In genomic region chr13:55414743-55415380, GRCm38 (mm10) we compare ENCODE assay signal across 8 mouse cellular contexts. TPM values are rescaled to one million over a fixed set of nuclear protein-coding genes. Genes with fewer than 3 reads are reported as not detected.
A peak's percentile ranks its signal among the peaks of the same experiment; 100 is the strongest.
DNase-seq lines count a peak whose midpoint lies in the region; ATAC-seq lines count a peak whose summit lies in the region.

Pfn3 (minus strand) TSS chr13:55415232.

- H3K4me3 ChIP-seq in midbrain, embryonic 15.5 days = peak within 1 kb of the TSS; percentile 39

- peaks cover 10% of the 10 kb centered on the region for H3K4me1 ChIP-seq in midbrain, embryonic 15.5 days

- H3K9me3 ChIP-seq in midbrain, embryonic 15.5 days = no peaks in the 10 kb centered on the region

- H3K9ac ChIP-seq in midbrain, embryonic 15.5 days = peak within 1 kb of the TSS; percentile 33

- ATAC-seq in midbrain, embryonic 15.5 days (replicated peaks) = peak; percentile 67

- peak; percentile 47 for DNase-seq in urinary bladder, postnatal 14 days (ENCODE audit: low spot score)
- DNase-seq in urinary bladder, postnatal 25 days (ENCODE audit: low spot score) = no peak
- DNase-seq in frontal cortex, adult 2 months (ENCODE audit: extremely low spot score in 1 of 2, low spot score in 1 of 2) = peak; percentile 68 to 90
- DNase-seq in kidney, adult 18-20 months = peak; percentile 83
- DNase-seq in left cerebral cortex, postnatal 4 days = peak; percentile 60
- peak; percentile 38 for DNase-seq in testis, postnatal 14 days (ENCODE audit: low spot score)
- no peak for DNase-seq in yolk sac, embryonic 10.5 days (ENCODE audit: low spot score)

- no peaks in the 10 kb centered on the region for H3K36me3 ChIP-seq in midbrain, embryonic 15.5 days (replicated peaks)

- peak within 1 kb of the TSS; percentile 60 for H3K4me2 ChIP-seq in midbrain, embryonic 15.5 days

- intact Hi-C loops in left cerebral cortex, postnatal 4 days (cut with DNase I) = loop anchor here (5.0 kb wide), 1 partner anchor 52 kb away; no protein-coding TSS in a partner anchor

- H3K27ac ChIP-seq in midbrain, embryonic 15.5 days = no peak within 1 kb of the TSS

- 11% methylated on average over 41 of the region's 41 CpGs for WGBS in midbrain, embryonic 15.5 days

- peaks cover 21% of the 10 kb centered on the region for H3K27me3 ChIP-seq in midbrain, embryonic 15.5 days (replicated peaks)

RNA-seq across cellular contexts. Expression of gene Pfn3, which starts in this region (rescaled TPM):
- 0.34 and 0.42 TPM in 2 replicates for polyA plus RNA-seq in frontal cortex, adult 2 months (2012; rRNA removed)
- 1 to 10 TPM in 1 of 2 experiments, under 1 TPM in 1; 0.97 to 1.1 TPM for total RNA-seq in left cerebral cortex, postnatal 4 days (2021)
- 0.43 and 0.45 TPM in 2 replicates for polyA plus RNA-seq in midbrain, embryonic 15.5 days (2015; fragmentation: Nextera tagmentation; extraction: Ambion mirVana)

Comparison
In these comparisons a context has a peak if more than half of its experiments do, and no peak if none do; other contexts are left out.
1. DNase-seq: peak in urinary bladder, postnatal 14 days (single experiment), kidney, adult 18-20 months (single experiment), left cerebral cortex, postnatal 4 days (single experiment) and testis, postnatal 14 days (single experiment); none in urinary bladder, postnatal 25 days (single experiment) and yolk sac, embryonic 10.5 days (single experiment).
2. Peak in DNase-seq in frontal cortex, adult 2 months; RNA of the gene not detected or under 1 TPM.
3. Peak in ATAC-seq, H3K4me3 ChIP-seq, H3K9ac ChIP-seq and H3K4me2 ChIP-seq in midbrain, embryonic 15.5 days; RNA of the gene not detected or under 1 TPM.